Mouse (Mus musculus): Measurements from ENCODE around the gene Osbpl9.
A peak's percentile ranks its signal among the peaks of the same experiment; 100 is the strongest.

Gene Osbpl9

DNA sequence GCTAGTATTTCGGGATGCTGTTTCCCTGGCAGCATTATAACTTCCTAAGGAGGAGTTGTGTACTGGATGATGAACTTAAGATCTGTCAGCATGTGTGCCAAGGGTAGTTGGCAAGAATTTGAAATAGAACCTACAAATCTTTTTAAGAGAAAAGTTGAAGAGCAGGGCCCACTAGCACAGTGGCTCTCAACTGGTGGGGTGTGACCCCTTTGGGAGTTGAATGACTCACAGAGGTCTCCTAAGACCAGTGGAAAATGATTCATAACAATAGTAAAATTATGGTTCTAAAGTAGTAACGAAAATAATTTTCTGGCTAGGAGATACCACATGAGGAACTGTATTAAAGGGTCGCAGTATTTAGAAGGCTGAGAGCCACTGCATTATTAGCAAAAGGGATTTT is 67.1 kb downstream of the Osbpl9 start:
- DNase-seq (ENCODE audit: low spot score in 2 of 2), result no peak

DNA sequence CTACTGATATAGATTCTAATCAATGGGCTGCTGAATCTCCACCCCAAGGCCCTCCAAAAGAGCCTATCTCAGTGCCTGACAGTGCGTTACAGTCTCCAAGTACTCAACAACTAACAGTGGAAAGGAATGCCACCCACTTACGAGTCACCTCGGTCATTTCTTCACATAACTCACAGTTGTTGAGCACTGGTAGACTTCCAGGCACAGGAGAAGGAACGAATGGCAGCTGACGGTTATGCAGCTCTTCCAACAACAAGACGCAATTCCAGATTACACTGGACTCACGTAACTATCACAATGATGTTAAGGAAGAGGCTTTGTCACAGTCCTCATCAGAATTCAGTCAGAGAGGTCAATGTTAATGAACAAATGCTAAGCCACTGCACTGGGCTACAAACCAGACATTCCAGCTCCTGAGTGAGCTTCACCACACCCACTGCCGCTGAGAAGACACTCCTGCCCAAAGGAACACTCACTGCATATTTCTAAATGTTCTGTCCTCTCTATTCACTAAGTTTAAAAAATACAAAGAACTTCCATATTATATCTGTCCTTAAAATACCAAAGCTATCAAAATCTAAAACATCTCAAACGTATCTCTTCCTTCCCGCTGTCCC is 70.7 kb downstream of the Osbpl9 start:
- no peak for DNase-seq (ENCODE audit: low spot score in 2 of 2)

DNA sequence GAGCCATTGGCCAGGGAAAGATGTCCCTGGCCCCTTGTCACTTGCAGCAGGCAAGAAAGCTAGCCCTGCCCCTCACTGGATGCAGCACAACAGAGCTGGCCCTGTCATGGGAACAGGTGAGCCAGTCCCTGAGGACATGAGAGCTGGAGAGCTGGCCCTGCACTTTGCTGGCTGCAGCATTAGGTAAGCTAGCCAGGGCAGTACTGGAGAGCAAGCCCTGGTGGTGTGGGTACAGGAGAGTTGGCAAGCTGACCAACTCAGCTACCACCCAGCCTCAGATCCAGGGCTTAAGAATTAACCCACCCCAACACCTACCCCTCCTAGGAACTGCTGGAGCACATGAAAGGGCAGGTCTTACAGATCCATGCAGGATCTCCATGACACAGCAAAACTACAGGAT is 73.1 kb downstream of the Osbpl9 start:
- DNase-seq (ENCODE audit: low spot score in 2 of 2), result no peak

DNA sequence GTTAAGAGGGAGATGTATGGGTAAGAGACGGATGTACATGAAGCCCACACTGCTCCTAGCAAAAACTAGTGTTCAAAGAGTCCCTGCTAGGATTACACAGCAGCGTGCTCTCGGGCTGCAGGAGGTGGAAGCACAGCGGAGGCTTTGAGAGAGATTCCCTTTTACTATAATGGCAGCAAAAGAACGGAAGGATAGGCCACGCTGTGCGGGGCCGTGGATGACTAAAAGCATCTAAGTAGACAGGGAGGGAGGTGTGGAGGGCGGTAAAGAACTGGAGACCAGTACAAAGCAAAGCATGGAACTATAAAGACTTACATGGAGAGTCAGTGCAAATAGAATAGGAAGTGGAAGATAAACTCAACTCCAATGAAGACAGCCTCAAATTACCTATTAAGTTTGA is 74.1 kb downstream of the Osbpl9 start:
- no peak for DNase-seq (ENCODE audit: low spot score in 2 of 2)

DNA sequence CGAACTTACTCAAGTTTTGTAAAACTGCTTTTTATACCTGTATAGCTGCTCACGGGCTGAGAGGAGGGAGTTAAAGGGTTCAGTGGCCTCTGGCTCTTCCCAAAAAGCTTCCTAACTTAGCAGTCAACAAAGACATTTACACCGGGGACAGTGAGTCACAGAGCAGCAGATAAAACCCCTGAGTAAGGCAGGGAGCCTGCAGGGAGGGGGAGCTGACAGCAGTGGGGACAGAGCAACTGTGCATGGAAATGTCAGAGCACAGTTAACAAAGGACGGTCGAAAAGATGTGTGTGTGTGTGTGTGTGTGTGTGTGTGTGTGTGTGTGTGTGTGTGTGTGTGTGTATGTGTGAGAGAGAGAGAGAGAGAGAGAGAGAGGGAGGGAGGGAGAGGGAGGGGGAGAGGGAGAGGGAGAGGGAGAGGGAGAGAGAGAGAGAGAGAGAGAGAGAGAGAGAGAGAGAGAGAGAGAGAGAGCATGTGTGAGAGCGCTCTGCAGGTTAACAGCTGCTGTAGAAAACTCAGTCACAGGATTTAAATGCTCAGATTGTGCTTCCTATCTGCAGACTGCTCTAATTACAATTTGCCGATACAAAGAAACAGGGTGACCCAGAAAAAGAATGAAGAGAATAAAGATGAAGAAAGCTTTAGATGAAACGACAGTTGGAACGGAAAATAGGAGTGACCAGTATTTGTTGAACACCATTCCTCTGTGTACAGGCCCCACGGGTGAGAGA is 75.1 kb downstream of the Osbpl9 start:
- no peak for DNase-seq (ENCODE audit: low spot score in 2 of 2)

DNA sequence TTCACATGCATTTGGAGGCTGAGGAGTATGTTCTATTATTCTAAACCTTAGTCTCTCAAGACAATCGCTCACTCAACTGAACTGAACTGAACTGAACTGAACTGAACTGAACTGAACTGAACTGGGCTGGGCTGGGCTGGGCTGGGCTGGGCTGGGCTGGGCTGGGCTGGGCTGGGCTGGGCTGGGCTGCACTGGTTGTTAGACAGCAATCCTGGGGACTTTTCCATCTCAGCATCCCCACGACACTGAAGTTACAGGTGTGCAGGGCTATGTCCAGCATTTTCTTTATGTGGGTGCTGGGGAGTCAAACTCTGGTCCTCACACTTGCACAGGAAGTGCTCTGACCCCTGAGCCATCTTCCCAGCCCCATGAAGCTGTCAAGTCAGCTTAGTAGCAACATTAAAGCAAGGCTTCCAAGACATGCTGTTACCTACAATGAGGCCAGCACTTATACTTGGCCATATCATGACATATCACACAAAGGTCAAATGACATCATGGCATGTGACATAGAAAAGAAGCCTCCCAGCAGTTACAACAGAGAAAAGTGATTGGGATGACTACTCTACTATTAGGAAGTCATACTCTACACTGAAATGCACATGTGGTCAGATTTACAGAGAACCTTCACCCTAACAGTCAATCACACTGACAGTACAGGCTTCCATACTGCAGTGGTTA is 76.2 kb downstream of the Osbpl9 start:
- no peak for DNase-seq (ENCODE audit: low spot score in 2 of 2)

DNA sequence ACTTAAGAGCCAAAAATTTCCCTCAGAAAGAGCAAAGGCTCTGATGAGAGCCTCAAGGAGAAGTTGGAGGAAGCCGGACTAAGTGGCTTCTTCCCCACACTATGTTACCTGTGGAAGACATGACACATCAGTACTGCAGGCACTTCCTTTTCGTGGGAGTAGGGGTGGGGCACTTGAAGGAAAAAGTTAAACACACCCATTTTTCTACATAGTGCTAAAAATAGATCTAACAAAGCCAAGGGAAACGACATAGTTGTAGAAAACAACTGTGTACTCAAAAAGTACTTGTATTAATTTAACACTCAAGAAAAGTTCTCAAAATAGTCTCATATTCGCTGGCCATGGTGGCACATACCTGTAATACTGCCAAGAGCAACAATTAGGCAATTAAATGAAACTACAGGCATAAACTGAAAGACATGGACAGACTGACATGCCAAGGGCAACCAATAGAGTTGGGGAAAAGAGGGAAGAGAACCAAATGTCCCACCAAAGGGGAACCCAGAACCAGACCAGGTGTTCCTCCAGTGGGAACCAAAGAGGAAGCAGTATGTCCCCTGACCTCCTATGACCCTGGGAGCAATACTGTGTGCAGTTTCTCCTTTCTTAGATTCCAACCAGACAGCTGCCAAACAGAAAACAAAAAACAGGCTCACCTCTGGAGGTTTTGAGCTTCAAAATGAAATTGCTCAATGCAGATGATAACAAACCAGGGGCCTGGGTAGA is 79.1 kb downstream of the Osbpl9 start:
- no peak for DNase-seq (ENCODE audit: low spot score in 2 of 2)

DNA sequence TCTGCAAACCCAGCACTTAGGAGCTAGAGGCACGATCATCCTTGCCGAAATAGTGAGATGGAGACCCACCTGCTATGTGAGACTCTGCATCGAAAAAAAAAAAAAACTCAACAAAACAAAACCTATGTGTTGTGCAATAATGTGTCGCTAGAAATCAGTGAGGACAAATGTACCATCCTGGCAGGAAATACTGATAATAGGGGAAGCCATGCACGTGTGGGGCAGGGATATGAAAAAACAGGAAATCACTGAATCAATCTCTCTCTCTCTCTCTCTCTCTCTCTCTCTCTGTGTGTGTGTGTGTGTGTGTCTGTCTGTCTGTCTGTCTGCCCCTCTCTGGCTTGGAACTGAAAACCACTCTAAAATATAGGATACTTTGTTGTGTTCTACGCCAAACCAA is 81.3 kb downstream of the Osbpl9 start:
- no peak for DNase-seq (ENCODE audit: low spot score in 2 of 2)

DNA sequence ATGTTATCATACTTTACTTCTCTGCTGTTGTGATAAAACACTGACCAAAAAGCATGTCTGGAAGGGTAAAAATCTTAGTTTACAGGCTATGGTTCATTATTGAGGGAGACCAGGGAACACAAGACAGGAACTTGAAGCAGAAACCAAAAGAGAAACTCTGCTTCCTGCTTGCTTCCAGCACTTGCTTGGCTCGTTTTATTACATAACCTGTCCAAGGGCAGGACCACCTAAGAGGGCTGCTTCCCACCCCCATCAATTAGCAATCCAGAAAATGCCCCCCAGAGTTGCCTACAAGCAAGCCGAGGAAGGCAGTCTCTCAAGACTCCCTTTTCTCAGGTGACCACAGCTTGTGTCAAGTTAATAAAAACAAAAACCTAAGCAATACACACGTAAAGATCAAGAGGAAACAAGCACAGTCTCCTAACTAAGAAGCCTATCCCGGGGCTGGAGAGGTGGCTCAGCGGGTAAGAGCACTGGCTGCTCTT is 82.4 kb downstream of the Osbpl9 start:
- no peak for DNase-seq (ENCODE audit: low spot score in 2 of 2)

DNA sequence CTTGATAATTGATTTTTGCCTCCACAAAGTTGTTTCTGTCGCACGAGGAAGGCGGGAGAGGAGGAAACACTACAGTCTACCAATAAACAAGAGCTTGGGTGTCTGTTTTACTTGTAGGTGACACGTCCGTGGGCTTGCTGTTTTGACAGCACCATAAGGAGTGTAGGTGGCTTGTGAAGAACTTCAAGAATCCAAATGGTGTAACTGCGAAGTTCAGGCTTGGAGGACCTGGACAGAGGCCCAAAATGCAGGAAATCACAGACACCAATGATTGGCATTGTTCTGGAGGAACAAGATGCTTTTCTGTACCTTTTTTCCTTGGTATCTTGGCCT is 83.8 kb downstream of the Osbpl9 start:
- DNase-seq (ENCODE audit: low spot score in 2 of 2), result peak; percentile 25 to 41

DNA sequence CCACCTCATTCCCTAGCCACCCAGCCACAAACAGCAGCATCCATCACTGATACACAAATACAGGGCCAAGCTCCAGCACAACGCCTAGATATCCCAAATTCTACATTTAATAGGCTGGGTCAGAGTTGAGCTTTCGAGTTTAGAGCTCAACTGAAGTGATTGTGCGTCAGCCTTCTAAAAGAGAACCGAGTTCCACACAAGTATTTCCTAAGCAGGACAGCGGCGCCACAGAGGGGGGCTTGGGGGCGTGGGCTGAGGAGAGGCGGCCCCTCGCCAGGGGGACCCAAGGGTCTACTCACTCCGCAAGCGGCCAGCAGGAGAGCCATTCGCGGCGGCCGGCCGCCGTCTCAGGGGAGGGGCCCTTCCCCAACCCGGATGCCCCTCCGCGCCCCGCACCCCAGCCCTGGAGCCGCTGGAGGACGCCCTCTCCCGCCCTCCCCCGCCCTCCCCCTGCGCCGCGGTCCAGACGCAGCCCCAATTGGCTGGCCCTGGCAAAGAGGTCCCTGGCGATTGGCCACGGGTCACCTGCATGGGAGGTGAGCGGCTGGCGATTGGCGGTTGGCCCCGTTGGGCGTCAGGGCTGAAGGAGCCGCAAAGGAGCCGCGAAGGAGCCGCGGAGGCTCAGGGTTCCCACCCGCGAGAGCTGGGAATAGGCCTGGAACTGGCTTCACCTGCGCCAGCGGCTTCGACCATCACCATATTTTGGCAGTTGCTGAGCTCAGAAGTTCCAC is 84.3 kb downstream of the Osbpl9 start:
- DNase-seq (ENCODE audit: low spot score in 2 of 2), result peak; percentile 59

DNA sequence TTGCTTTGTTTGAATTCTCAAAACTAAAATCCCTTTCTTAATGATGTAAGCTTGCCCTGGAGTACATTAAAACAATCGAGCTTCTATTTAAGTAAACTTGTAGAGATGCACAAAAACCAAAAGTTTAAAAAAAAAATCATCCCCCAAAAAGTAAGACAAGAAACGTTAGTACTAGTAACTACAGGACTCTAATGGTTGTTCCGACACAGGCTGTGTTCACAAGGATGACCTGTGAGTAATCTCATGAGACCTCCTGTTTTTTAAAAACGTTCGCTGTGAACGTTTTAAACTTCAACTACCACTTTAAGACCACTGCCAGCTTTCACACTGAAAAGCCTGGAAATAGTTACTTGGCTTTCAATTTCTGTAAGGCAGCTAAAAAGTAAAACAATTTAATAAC is 85.1 kb downstream of the Osbpl9 start:
- no peak for DNase-seq (ENCODE audit: low spot score in 2 of 2)

DNA sequence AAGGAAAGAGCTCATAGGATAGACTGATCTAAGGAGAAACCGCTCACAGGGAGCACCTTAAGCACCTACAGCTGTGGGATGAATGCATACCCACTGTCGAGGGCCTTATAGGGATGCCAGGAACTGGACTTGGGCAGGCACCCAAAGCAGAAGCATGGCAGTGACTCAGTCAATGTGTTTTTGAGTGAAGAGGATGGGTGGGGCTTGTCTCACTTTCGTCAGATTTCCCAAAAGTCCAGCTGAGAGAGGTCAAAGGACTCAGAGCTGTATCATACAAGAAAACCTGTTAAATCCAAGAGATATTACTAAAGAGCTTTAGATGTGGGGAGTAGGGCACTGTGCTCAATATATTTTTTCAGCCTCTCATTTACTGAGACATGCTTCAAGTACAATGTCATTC is 85.6 kb downstream of the Osbpl9 start:
- no peak for DNase-seq (ENCODE audit: low spot score in 2 of 2)

DNA sequence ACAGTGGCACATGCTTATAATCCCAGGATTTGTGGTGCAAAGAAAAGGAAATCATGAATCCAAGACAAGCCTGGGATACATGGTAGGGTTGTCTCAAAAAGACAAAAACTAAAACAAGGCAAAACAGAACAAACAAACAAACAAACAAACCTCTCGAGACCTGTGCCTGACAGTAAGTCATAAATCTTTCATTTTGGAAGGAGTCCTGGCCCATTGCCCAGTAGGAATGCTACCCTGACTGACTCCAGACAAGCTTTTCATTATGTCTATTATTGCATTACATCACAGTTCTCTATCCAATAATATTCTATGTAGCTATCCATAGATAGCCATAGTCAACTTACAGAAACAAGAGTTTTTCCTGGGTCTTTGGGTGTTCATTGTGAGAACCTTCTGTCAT is 86.3 kb downstream of the Osbpl9 start:
- DNase-seq (ENCODE audit: low spot score in 2 of 2), result no peak

DNA sequence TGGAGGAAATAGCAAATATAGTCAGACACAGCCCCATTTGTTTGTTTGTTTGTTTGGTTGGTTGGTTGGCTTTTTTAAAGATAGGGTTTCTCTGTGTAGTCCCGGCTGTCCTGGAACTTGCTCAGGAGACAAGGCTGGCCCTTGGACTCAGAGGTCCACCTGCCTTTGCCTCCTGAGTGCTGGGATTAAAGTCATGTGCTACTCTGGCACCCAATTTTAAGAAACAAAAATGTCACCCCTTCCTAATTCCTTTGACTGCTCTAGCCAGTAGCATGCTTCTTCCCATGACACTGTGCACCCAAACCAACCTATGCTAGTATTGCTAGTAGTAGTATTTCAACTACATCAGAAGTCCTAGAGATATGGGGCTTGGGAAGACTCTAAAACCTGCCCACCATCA is 87.8 kb downstream of the Osbpl9 start:
- DNase-seq (ENCODE audit: low spot score in 2 of 2), result no peak

DNA sequence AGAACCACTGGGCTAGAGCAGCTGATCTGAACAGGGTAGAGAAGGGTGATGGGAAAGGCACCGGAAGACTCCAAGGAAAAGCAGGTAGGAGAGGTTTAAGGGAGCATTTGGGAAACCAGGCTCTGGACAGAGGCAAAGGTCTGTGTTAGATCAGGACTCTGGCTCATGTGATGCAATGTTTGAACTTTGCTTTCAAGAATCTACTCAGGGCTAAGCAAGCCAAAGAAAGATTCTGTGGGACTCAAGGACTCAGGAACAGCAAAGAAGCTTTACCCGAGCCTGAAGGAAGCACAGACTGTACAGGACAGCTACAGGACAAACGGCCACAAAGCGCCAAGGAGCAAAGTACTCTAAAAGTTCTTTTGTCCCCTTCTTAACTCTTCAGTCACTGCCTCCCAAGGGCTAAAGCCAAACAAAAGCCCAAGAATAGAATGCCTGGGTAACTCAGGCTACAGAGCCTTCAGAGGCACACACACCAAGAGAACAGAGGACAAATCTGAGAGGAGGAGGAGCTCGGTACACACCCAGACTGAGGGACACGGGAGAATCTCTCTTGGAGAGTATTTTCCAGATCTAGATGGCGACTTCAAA is 89.1 kb downstream of the Osbpl9 start:
- DNase-seq (ENCODE audit: low spot score in 2 of 2), result no peak

DNA sequence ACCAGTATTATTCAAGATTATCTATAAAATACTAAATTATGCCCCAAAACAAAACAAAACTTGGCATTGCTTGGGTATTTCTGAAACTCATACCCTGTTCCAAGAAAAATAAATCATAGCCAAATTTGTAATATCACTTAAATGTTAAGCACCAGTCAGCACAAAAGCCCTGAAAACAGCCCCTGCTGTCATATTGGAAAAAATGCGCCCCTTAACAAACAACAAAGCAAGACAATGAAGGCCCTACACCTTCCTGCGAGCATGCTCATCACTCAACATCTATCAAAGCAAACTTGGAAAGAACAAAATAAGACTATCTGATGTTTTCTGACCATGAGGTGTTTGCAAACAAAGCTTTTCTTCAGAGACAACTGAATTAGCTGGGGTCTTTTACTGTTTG is 91.1 kb downstream of the Osbpl9 start:
- no peak for DNase-seq (ENCODE audit: low spot score in 2 of 2)

DNA sequence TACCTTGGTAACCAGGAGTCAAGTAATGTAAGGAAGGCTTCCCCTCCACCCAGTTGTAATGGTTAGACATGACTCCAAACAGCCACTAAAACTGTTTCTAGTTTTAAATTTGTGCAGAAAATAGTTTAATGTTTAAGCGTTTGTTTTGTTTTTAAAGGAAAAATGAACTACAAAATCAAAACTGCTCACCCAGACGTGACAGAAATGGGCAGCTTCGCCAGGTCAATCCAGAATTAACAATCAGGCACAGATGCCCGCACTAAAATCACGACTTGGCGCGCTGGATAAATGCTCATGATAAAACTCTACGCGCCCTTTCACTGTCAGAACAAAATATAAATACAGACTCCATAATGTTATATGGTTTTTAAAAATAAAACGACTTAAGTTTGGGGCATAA is 92.4 kb downstream of the Osbpl9 start:
- no peak for DNase-seq (ENCODE audit: low spot score in 2 of 2)

DNA sequence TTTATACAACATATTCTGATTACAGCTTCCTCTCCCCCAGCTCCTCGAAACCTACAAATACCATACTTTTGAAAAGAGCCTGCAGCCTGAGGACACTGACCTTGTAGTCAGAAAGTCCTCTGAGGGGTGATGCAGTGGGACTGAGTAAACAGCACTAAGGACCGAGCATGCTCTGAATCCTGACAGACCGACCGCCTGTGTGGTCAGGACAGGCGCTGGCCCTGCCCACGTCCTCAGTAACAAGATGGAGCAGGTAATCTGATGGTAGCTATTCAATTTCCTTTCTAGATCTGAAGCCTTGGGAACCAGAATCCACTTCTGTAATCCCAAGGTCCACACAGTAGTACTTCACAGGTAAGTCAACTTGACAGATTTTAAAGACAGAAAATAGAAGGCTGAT is 93.1 kb downstream of the Osbpl9 start:
- DNase-seq (ENCODE audit: low spot score in 2 of 2), result no peak

DNA sequence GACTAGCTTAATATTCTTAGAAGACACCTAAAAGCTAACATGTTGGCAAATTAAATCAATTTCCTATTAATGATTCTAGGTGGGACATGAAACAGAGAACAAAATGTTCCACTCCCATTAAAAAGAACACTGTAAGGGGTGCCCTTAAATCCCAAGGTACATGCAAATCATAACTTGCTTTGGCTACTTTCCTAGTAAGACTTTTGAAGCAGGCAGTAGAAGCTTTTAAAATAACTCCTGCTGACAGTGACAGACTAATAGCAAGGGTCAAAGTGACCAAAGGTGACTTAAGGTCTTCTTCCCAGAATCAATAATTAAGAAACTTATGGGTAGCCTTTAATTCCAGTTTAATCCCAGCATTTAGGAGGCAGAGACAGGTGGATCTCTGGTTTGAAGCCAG is 95.5 kb downstream of the Osbpl9 start:
- no peak for DNase-seq (ENCODE audit: low spot score in 2 of 2)

DNA sequence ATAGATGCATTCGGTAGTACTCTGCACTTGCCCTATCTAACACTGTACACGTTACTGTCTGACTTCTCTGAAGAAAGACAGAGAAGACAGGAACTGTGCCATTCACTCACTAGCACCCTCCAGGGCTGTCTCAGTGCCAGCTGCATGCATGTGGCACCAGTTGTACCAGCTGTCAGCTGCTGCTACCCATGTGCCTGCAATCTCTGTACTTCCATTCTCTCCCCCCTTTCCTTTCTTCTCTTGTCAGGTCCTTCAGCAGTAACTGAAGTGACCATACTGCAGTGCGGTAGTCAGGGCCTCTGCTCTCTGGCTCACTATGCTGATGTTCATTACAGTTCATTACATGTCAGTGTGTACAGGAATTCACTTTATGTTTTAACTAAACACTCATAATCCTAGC is 96.0 kb downstream of the Osbpl9 start:
- DNase-seq (ENCODE audit: low spot score in 2 of 2), result no peak

DNA sequence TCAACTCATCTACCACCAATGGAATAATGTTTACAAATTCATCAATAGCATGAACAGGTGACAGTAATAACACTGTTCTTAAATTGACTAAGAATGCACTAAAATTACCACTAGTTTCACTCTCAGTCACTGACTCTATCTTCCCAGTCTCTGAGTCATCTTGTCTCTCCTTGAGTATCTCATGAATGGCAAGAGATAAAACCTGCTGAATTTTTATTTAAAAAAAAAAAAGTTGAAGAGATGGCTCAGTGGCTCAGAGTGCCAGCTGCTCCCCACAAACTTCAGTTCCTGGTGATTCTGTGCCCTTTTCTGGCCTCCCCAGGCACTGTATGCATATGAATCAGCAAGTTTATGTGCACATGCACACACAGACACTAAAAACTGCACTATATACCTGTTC is 96.8 kb downstream of the Osbpl9 start:
- DNase-seq (ENCODE audit: low spot score in 2 of 2), result no peak

All from frontal cortex, postnatal 25 days (tissue).